Mouse (Mus musculus): ENCODE measurements at regions not wholly inside any gene's neighbourhood (a gene's known extent, or its start where the extent isn't known, plus 50 kb on each side); places are given as distances from the start of the nearest gene placed in this dataset.

- TF ChIP-seq GABPA (IDR thresholded peaks at IDR 0.05; ENCODE audit: low read depth, low read length) (peak; percentile 84), EP300 (IDR thresholded peaks at IDR 0.05; ENCODE audit: low read depth in 1 of 2, low read length in 2 of 2) (peak in 1 of 2 experiments; percentile 12; a peak in 1 of 4 replicates), CHD1 (IDR thresholded peaks at IDR 0.05; ENCODE audit: low read depth, low read length) (no peak)
- H3K27me3 ChIP-seq (ENCODE audit: control insufficient read depth in 1 of 2, insufficient read depth in 2 of 2, low read length in 2 of 2) = no peaks in the 10 kb centered on the region
- no peaks in the 10 kb centered on the region for H3K4me1 ChIP-seq (ENCODE audit: control insufficient read depth in 1 of 2, insufficient read depth in 2 of 2, low read length in 2 of 2)
- no peaks in the 10 kb centered on the region for H3K9me3 ChIP-seq (replicated peaks; ENCODE audit: insufficient read depth, low read length)
- H3K36me3 ChIP-seq (ENCODE audit: control insufficient read depth in 1 of 2, insufficient read depth in 2 of 2, low read length in 2 of 2) = no peaks in the 10 kb centered on the region
- no peak overlapping the region for H3K4me3 ChIP-seq (ENCODE audit: control insufficient read depth in 1 of 2, insufficient read depth in 1 of 2, low read depth in 2 of 2, low read length in 2 of 2)
- no peak overlapping the region for H3K9ac ChIP-seq (ENCODE audit: control insufficient read depth, low read depth, low read length, poor library complexity, severe bottlenecking)
- peak; percentile 31 for DNase-seq (ENCODE audit: low read depth, low spot score)
- no peaks in the 10 kb centered on the region for H3K79me2 ChIP-seq (ENCODE audit: control insufficient read depth, insufficient read depth, low read length, poor library complexity)
- no peak overlapping the region for H3K27ac ChIP-seq (ENCODE audit: control insufficient read depth, low read depth, low read length)
Measured at GRCm38 (mm10) chr16:49330725-49331386, 273.6 kb downstream of the Myh15 start.

GRCm38 (mm10) chr16:49332107-49332722 lies 274.9 kb downstream of the Myh15 start:
- DNase-seq (ENCODE audit: low read depth, low spot score) = no peak
- TF ChIP-seq ETS1 (IDR thresholded peaks at IDR 0.05; ENCODE audit: low read depth, low read length) (no peak), MYC (IDR thresholded peaks at IDR 0.05; ENCODE audit: low read depth, low read length) (no peak), USF1 (IDR thresholded peaks at IDR 0.05; ENCODE audit: low read depth, low read length) (no peak)
- no peak overlapping the region for H3K9ac ChIP-seq (ENCODE audit: control insufficient read depth, low read depth, low read length, poor library complexity, severe bottlenecking)

GRCm38 (mm10) chr16:49335916-49336315 lies 278.6 kb downstream of the Myh15 start:
- H3K9me3 ChIP-seq (replicated peaks; ENCODE audit: insufficient read depth, low read length) = no peaks in the 10 kb centered on the region
- H3K27me3 ChIP-seq (ENCODE audit: control insufficient read depth in 1 of 2, insufficient read depth in 2 of 2, low read length in 2 of 2) = no peaks in the 10 kb centered on the region
- no peak for DNase-seq (ENCODE audit: low read depth, low spot score)
- H3K4me3 ChIP-seq (ENCODE audit: control insufficient read depth in 1 of 2, insufficient read depth in 1 of 2, low read depth in 2 of 2, low read length in 2 of 2) = no peak overlapping the region
- no peak overlapping the region for H3K9ac ChIP-seq (ENCODE audit: control insufficient read depth, low read depth, low read length, poor library complexity, severe bottlenecking)
- H3K79me2 ChIP-seq (ENCODE audit: control insufficient read depth, insufficient read depth, low read length, poor library complexity) = no peaks in the 10 kb centered on the region
- TF ChIP-seq NELFE (IDR thresholded peaks at IDR 0.05; ENCODE audit: low read depth, low read length) (no peak), MAFK (IDR thresholded peaks at IDR 0.05; ENCODE audit: borderline replicate concordance, low read depth, low read length) (no peak), NRF1 (IDR thresholded peaks at IDR 0.05; ENCODE audit: insufficient read depth, low read depth, low read length, poor library complexity, severe bottlenecking) (no peak), POLR2AphosphoS5 (IDR thresholded peaks at IDR 0.05; ENCODE audit: borderline replicate concordance, low read depth, low read length) (no peak), MEF2A (IDR thresholded peaks at IDR 0.05; ENCODE audit: extremely low read depth, insufficient replicate concordance, low read depth, low read length, poor library complexity, severe bottlenecking) (no peak), CTCF (IDR thresholded peaks at IDR 0.05 in 2 of 3, conservative IDR thresholded peaks at IDR 0.05 in 1 of 3; ENCODE audit: control insufficient read depth in 1 of 3, insufficient read depth in 1 of 3, low read depth in 2 of 3, low read length in 3 of 3, poor library complexity in 1 of 3, severe bottlenecking in 1 of 3) (no peak), USF1 (IDR thresholded peaks at IDR 0.05; ENCODE audit: low read depth, low read length) (no peak), CHD2 (IDR thresholded peaks at IDR 0.05; ENCODE audit: low read length) (no peak), ZC3H11A (IDR thresholded peaks at IDR 0.05; ENCODE audit: low read depth, low read length) (no peak), GABPA (IDR thresholded peaks at IDR 0.05; ENCODE audit: low read depth, low read length) (no peak), MYB (IDR thresholded peaks at IDR 0.05; ENCODE audit: low read depth, low read length) (no peak), POLR2AphosphoS2 (IDR thresholded peaks at IDR 0.05; ENCODE audit: low read length) (no peak), SIN3A (IDR thresholded peaks at IDR 0.05; ENCODE audit: low read length) (no peak)
- H3K36me3 ChIP-seq (ENCODE audit: control insufficient read depth in 1 of 2, insufficient read depth in 2 of 2, low read length in 2 of 2) = no peaks in the 10 kb centered on the region
- H3K27ac ChIP-seq (ENCODE audit: control insufficient read depth, low read depth, low read length) = no peak overlapping the region
- no peaks in the 10 kb centered on the region for H3K4me1 ChIP-seq (ENCODE audit: control insufficient read depth in 1 of 2, insufficient read depth in 2 of 2, low read length in 2 of 2)

More at GRCm38 (mm10) chr16:49332107-49332722, 274.9 kb downstream of the Myh15 start:
- H3K27ac ChIP-seq (ENCODE audit: control insufficient read depth, low read depth, low read length) = no peak overlapping the region
- H3K36me3 ChIP-seq (ENCODE audit: control insufficient read depth in 1 of 2, insufficient read depth in 2 of 2, low read length in 2 of 2) = no peaks in the 10 kb centered on the region
- H3K9me3 ChIP-seq (replicated peaks; ENCODE audit: insufficient read depth, low read length) = no peaks in the 10 kb centered on the region
- H3K4me1 ChIP-seq (ENCODE audit: control insufficient read depth in 1 of 2, insufficient read depth in 2 of 2, low read length in 2 of 2) = no peaks in the 10 kb centered on the region
- H3K79me2 ChIP-seq (ENCODE audit: control insufficient read depth, insufficient read depth, low read length, poor library complexity) = no peaks in the 10 kb centered on the region
- H3K27me3 ChIP-seq (ENCODE audit: control insufficient read depth in 1 of 2, insufficient read depth in 2 of 2, low read length in 2 of 2) = no peaks in the 10 kb centered on the region
- H3K4me3 ChIP-seq (ENCODE audit: control insufficient read depth in 1 of 2, insufficient read depth in 1 of 2, low read depth in 2 of 2, low read length in 2 of 2) = no peak overlapping the region

All from MEL (cell line).